Mouse (Mus musculus) hindbrain, embryonic 13.5 days (tissue): Measurements from ENCODE around the gene Ephb1. TPM values are rescaled to one million over a fixed set of nuclear protein-coding genes. Genes with fewer than 3 reads are reported as not detected.
A peak's percentile ranks its signal among the peaks of the same experiment; 100 is the strongest.

Experiments used
- ATAC-seq: fragments of 200-750 bp; cut with Nextera tagmentation; 2 replicates; pipeline ENCODE4 v1.8.0; 2017; ENCODE audit warnings: moderate TSS enrichment; ENCODE audit not compliant: low FRiP score
- H3K27ac ChIP-seq: fragments of 300-500 bp; sonication (generic); 2 replicates; pipeline ENCODE4 v1.5.1; 2015; ENCODE audit warnings: inconsistent platforms, mild to moderate bottlenecking, moderate library complexity
- H3K27me3 ChIP-seq: fragments of 300-500 bp; sonication (generic); 2 replicates; pipeline ENCODE4 v1.6.1; 2015; ENCODE audit warnings: mild to moderate bottlenecking, inconsistent platforms
- H3K36me3 ChIP-seq: fragments of 300-500 bp; sonication (generic); 2 replicates; pipeline ENCODE4 v1.6.1; 2015; ENCODE audit warnings: mild to moderate bottlenecking, inconsistent platforms
- H3K4me1 ChIP-seq: fragments of 300-500 bp; sonication (generic); replicated peaks from 2 replicates; pipeline ENCODE4 v1.6.1; 2015; ENCODE audit warnings: inconsistent platforms
- H3K4me2 ChIP-seq: fragments of 300-500 bp; sonication (generic); 2 replicates; pipeline ENCODE4 v1.6.1; 2015; ENCODE audit warnings: inconsistent platforms, mild to moderate bottlenecking, moderate library complexity
- H3K4me3 ChIP-seq: fragments of 300-500 bp; sonication (generic); 2 replicates; pipeline ENCODE4 v1.5.1; 2015; ENCODE audit warnings: mild to moderate bottlenecking, inconsistent platforms
- H3K9ac ChIP-seq: fragments of 300-500 bp; sonication (generic); 2 replicates; pipeline ENCODE4 v1.6.1; 2015; ENCODE audit warnings: mild to moderate bottlenecking, inconsistent platforms
- H3K9me3 ChIP-seq: fragments of 300-500 bp; sonication (generic); 2 replicates; pipeline ENCODE4 v1.6.1; 2016; ENCODE audit warnings: inconsistent platforms
- WGBS: fragments of 180-500 bp; shearing (Covaris S2); methylation state at CpG from one replicate; pipeline ENCODE4 v1.1.7; 2015; 5-methylcytosine and 5-hydroxymethylcytosine counted together
- polyA plus RNA-seq: library from polyadenylated mRNA; unstranded; fragments of >200 nt; fragmentation: Nextera tagmentation; extraction: Ambion mirVana; gene quantifications from 2 replicates; pipeline ENCODE4 v1.2.1, GENCODE M21; 2015

Gene Ephb1
- polyA plus RNA-seq, 1 experiment from 2014 or later, result 45.4 TPM

DNA sequence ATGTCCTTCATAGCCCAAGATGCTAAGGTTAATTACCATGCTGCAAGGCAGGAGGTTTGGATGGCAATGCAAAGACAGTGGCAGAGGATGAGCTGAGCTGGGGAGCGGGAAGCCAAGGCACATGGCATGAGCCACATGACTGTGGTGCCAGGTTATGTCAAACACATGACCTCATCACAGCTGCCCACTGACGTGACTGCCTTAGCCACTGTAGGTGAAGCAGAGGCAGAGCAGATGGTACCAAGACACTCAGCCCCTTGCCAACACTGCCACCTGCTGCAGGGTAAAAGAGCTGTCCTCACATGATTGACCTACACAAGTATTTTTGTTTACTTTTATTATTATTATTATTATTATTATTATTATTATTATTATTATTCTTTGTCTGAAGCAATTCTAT is 348.0 kb downstream of the Ephb1 start:
- Histone ChIP-seq H3K36me3 (0 out of 2 replicates have a peak, but pooled peaks cover 3% of the 10 kb centered on the region), H3K4me2 (no peak overlapping the region), H3K27ac (no peak overlapping the region), H3K9me3 (no peaks in the 10 kb centered on the region), H3K9ac (no peak overlapping the region), H3K27me3 (no peaks in the 10 kb centered on the region), H3K4me3 (no peak overlapping the region), H3K4me1 (peaks cover 24% of the 10 kb centered on the region)
- no peak for ATAC-seq
- 63% methylated on average over 2 of the region's 2 CpGs for WGBS

DNA sequence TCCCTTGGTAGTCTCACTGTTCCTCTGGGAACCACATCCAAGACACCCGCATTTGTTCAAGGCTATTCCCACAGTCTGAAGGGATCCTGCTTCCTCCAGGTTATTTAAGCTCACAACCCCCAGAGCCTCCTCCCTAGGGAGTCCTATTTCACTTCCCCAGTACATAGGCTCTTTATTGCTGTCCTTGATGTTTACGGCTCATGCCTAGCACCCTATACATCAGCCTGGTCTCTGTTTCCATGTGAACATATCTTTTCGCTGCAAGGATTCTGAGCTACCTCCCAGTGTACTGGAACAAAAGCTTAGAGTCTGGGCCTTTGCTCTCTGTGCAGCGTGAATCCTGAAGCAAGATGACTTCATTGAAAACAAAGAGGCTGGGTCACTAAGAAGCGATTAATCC is 351.6 kb downstream of the Ephb1 start:
- Histone ChIP-seq H3K27ac (no peak overlapping the region), H3K4me2 (no peak overlapping the region), H3K27me3 (no peaks in the 10 kb centered on the region), H3K9me3 (no peaks in the 10 kb centered on the region), H3K9ac (no peak overlapping the region), H3K36me3 (peaks cover 9% of the 10 kb centered on the region), H3K4me1 (peaks cover 22% of the 10 kb centered on the region), H3K4me3 (no peak overlapping the region)
- WGBS, result 47% methylated on average over 5 of the region's 5 CpGs
- ATAC-seq, result no peak

DNA sequence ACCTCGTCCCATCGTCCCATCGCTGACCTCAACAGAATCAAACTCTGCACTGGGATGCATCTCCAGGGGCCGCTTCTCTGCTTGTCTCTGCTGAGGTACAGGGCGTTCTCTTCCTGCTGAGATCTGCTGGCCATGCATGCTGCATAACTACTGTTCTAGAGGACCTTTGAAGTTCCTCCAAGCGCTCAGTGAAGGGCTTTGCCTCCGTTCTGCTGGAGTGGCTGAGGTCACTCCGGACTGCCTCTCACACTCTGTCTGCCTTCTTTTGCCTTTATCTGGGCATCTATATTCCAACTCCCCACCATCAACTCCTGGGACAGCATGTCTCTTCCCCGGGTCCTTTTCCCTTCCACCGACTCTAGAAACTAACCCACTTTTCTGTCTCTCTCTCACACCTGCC is 352.3 kb downstream of the Ephb1 start:
- Histone ChIP-seq H3K9me3 (no peaks in the 10 kb centered on the region), H3K4me2 (no peak overlapping the region), H3K27me3 (no peaks in the 10 kb centered on the region), H3K9ac (no peak overlapping the region), H3K27ac (no peak overlapping the region), H3K36me3 (peaks cover 9% of the 10 kb centered on the region), H3K4me3 (no peak overlapping the region), H3K4me1 (peaks cover 22% of the 10 kb centered on the region)
- 91% methylated on average over 10 of the region's 10 CpGs for WGBS
- ATAC-seq, result no peak

DNA sequence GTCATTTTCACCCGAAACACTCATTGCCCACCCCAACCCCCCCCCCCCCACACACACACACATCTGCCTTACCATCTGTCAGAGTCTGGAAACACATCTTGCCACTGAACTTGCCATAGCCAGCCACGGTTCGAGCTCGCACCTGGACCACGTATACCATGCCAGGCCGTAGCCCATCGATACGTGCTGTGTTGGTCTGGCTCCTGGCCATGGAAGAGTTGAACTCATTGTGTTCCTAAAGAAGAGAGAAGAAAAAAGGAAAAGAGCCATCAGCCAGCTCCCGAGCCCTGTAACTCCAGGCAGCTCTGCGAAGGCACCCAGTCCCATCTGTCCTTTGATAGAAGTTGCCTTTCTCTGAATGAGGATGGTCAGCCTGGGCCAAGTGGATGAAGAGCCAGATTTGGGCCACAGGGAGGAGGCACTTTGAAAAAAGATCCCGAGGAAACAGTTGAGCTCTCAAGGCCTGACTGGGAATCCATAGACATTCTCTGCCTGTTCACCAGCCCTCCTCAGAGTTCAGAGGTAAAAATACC is 352.8 kb downstream of the Ephb1 start:
- Histone ChIP-seq H3K4me1 (peaks cover 26% of the 10 kb centered on the region), H3K9ac (no peak overlapping the region), H3K9me3 (no peaks in the 10 kb centered on the region), H3K27ac (no peak overlapping the region), H3K36me3 (peaks cover 9% of the 10 kb centered on the region), H3K4me3 (no peak overlapping the region), H3K27me3 (no peaks in the 10 kb centered on the region), H3K4me2 (no peak overlapping the region)
- no peak for ATAC-seq
- WGBS, result 87% methylated on average over 11 of the region's 11 CpGs

DNA sequence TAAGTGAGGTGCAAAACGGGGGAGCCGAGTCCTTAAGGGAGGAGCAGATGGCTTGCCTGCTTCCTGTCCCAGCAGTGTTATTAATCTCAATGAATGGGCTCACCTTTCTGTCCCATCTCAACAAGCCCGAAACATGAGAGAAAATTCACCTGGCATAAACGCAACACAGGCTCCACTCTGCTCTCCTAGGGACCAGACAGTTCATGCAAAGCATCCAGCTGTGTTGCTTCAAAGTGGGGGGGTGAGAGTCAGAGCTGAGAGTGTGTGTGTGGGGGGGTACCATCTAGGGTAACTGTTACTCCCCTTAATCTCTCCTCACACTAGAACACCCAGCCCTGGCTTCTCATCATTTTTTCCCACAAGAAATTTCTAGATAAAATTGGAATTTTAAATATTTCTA is 354.8 kb downstream of the Ephb1 start:
- peaks cover 27% of the 10 kb centered on the region for H3K4me1 ChIP-seq
- ATAC-seq, result no peak
- peaks cover 12% of the 10 kb centered on the region for H3K36me3 ChIP-seq
- H3K9ac ChIP-seq, result no peak overlapping the region
- WGBS, result 83% methylated on average over 4 of the region's 4 CpGs
- no peak overlapping the region for H3K4me3 ChIP-seq
- H3K4me2 ChIP-seq, result no peak overlapping the region
- no peaks in the 10 kb centered on the region for H3K9me3 ChIP-seq
- no peaks in the 10 kb centered on the region for H3K27me3 ChIP-seq
- no peak overlapping the region for H3K27ac ChIP-seq

DNA sequence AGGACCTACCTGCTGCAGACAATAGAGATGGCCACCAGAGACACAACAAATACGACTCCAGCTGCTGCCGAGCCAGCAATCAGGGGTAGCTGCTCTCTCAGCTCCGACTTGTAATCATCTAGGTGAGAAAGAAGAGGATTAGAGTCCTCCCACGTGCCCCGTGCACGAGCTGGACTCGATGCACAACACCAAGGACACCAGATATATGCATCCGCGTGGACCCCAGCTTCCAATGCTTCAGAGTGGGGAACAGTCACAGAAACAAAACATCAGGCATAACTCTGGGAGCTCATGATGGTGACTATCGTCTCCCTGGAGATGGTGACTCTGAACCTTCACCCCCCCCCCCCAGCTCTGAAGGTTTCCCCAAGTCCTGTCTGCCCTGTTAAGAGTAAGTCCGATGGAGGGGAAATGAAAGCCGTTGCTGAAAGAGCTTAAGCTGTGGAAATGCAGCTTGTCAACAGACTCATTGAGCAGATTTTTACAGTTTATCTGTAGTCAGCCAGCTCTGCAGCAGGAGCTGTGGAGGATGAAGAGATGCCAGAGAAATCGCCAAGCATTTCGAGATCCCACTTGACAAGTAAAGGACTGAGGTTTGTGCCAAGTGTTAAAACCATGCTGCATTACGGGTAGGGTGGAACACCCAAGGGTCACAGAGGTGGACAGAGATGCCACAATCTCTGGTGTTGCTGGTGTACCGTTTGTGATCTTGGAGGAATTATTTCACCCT is 357.6 kb downstream of the Ephb1 start:
- Histone ChIP-seq H3K4me3 (no peak overlapping the region), H3K27ac (peak overlapping the region; percentile 18; the same call in 1 of the 2 replicates), H3K4me2 (no peak overlapping the region), H3K4me1 (peaks cover 18% of the 10 kb centered on the region), H3K36me3 (peaks cover 14% of the 10 kb centered on the region), H3K27me3 (no peaks in the 10 kb centered on the region), H3K9me3 (no peaks in the 10 kb centered on the region), H3K9ac (0 out of 2 replicates have a peak overlapping the region, but pooled peaks have one; percentile 29)
- 84% methylated on average over 16 of the region's 16 CpGs for WGBS
- no peak for ATAC-seq

DNA sequence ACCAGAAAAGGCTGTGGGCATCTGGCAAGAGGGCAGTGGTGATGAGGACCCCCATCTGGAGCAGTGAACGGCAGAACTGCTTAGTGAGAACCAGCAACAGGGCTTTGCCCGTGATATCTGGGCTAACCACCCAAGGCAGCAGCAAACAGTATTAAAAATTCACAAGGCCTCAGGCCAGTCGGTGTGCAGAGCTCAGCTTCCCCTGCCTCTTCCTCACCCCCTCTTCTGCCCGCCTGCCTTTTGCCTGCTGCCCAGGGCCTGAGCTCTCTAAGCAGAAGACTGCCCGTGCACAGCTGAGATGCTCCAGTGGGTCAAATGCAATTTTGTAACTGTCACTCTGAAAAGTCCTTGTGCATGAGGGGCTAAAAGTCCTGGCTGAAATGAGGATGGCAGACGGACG is 358.3 kb downstream of the Ephb1 start:
- no peaks in the 10 kb centered on the region for H3K27me3 ChIP-seq
- peaks cover 18% of the 10 kb centered on the region for H3K4me1 ChIP-seq
- H3K27ac ChIP-seq, result 0 out of 2 replicates have a peak overlapping the region, but pooled peaks have one; percentile 18
- no peak for ATAC-seq
- H3K9ac ChIP-seq, result peak overlapping the region; percentile 29; the same call in 1 of the 2 replicates
- 74% methylated on average over 7 of the region's 7 CpGs for WGBS
- no peaks in the 10 kb centered on the region for H3K9me3 ChIP-seq
- H3K4me2 ChIP-seq, result no peak overlapping the region
- H3K4me3 ChIP-seq, result no peak overlapping the region
- peaks cover 21% of the 10 kb centered on the region for H3K36me3 ChIP-seq

DNA sequence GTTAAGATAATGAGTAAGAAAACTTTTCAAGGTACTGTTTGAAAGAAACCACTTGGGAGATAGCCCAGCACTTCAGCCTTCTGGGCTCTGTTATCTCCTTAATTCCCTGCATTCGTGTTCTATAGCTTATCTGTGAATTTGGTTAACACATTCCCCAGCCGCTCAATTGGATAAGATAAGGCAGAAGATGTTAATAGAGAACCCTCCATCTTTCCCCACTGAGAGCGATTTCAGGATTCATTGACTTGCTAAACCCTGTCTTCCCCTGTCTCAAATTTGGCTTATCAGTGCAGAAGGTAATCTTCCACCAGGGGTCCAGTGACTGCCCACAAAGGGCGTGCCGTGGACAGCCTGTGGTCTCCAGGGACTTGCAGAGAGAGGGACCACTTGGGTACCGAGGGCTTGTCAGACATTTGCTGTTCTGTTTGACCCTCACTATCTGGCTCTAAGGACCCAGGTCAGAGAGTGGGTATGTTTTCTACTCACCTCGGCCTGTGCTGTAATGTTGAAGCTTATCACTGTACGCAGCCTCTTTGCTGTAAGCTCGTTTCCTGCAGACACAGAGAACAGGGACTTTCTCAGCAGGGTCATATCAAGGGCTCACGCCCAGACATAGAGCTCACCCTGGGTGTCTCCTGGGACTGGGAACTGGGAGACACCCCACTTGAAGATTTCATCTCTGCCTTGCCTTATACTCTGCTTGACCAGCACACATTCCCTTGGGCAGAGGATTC is 358.9 kb downstream of the Ephb1 start:
- H3K36me3 ChIP-seq, result peaks cover 17% of the 10 kb centered on the region; the same call in 1 of the 2 replicates
- H3K4me2 ChIP-seq, result no peak overlapping the region
- peaks cover 18% of the 10 kb centered on the region for H3K4me1 ChIP-seq
- H3K27ac ChIP-seq, result no peak overlapping the region
- H3K9ac ChIP-seq, result peak overlapping the region; percentile 29; the same call in 1 of the 2 replicates
- no peaks in the 10 kb centered on the region for H3K9me3 ChIP-seq
- no peak for ATAC-seq
- H3K4me3 ChIP-seq, result no peak overlapping the region
- WGBS, result 76% methylated on average over 10 of the region's 10 CpGs
- H3K27me3 ChIP-seq, result no peaks in the 10 kb centered on the region

DNA sequence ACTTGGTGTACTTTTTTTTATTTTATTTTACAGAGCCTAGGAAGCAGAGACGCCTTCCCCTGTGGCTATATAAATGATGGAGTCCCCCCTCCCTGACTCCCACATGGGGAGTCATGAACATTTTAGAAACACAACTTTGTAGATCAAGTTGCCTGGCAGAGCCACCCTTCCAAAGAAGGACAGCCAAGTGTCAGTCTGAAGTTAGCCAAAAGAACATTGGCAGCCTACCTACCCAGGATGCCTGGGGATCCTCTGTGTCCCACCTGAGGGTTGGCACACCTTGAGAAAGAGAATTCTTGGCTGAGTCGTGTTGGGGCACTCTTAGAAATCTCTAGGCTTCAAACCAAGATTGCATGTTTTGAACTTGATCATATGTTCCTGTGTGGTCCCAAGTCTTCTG is 360.4 kb downstream of the Ephb1 start:
- no peak overlapping the region for H3K4me2 ChIP-seq
- no peaks in the 10 kb centered on the region for H3K9me3 ChIP-seq
- H3K27me3 ChIP-seq, result no peaks in the 10 kb centered on the region
- WGBS, result 95% methylated on average over 2 of the region's 2 CpGs
- no peak overlapping the region for H3K4me3 ChIP-seq
- peaks cover 12% of the 10 kb centered on the region for H3K4me1 ChIP-seq
- no peak overlapping the region for H3K9ac ChIP-seq
- peaks cover 16% of the 10 kb centered on the region; the same call in 1 of the 2 replicates for H3K36me3 ChIP-seq
- no peak overlapping the region for H3K27ac ChIP-seq
- no peak for ATAC-seq

DNA sequence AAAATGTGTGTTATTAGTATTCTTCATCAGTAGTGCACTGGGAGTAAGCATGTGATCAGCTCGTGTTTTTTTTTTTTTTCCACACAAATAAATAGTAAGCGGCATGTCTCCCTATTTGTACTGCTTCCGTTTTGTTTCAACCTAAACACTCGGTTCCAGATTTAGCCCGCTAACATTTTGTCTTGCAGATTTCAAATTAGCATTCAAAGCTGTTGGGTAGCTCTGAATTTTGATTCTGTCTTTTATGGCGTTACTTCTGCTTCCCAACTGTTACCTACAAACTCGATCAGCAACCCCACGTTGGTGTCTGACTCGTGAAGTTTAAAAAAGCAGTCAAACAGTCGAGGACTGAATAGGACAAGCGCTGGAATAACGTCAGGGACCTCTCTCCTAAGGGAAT is 363.7 kb downstream of the Ephb1 start:
- Histone ChIP-seq H3K27ac (no peak overlapping the region), H3K4me3 (no peak overlapping the region), H3K9ac (no peak overlapping the region), H3K9me3 (no peaks in the 10 kb centered on the region), H3K27me3 (no peaks in the 10 kb centered on the region), H3K4me2 (no peak overlapping the region), H3K4me1 (peaks cover 23% of the 10 kb centered on the region), H3K36me3 (peaks cover 12% of the 10 kb centered on the region; the same call in 1 of the 2 replicates)
- WGBS, result 84% methylated on average over 12 of the region's 12 CpGs
- ATAC-seq, result no peak

DNA sequence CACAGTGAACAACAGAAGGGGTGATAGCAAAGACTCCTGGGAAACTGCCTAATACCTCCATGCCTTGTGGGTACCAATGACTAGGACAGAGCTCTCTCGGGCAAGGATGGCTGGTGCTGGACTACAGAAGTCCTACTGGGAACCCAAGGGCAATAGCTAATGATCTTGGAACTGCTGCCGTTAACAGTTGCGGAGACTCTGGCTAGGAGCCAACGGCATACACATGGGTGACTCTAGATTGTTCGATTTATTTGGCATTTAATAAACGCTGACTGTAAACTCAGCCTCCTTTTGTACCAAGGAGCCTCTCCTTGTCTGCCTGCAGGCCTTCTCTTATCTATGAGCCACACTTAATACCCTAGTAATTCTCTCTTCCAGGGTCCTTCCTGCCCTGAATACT is 364.5 kb downstream of the Ephb1 start:
- no peak overlapping the region for H3K9ac ChIP-seq
- no peak for ATAC-seq
- H3K27me3 ChIP-seq, result no peaks in the 10 kb centered on the region
- H3K4me1 ChIP-seq, result peaks cover 23% of the 10 kb centered on the region
- WGBS, result 66% methylated on average over 6 of the region's 6 CpGs
- peaks cover 12% of the 10 kb centered on the region; the same call in 1 of the 2 replicates for H3K36me3 ChIP-seq
- no peak overlapping the region for H3K4me3 ChIP-seq
- H3K4me2 ChIP-seq, result no peak overlapping the region
- no peak overlapping the region for H3K27ac ChIP-seq
- H3K9me3 ChIP-seq, result no peaks in the 10 kb centered on the region

DNA sequence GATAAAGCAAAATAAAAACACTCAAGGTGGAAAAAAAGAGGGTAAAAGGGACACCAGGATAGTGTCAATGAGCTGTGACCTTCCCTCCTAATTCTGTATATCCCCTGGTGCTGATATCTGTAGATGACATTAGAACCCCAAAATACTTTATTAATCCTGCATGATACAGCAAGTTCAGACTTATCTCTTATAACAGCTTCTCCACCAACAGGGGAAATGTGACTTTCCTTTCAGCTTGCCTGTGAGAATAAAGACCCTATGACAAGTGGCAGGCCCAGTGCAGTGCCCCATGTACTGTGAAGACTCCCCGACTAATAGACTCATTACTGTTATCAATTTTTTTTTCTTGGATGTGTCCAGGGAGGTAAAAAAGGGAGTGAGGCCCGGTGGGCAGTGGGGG is 367.6 kb downstream of the Ephb1 start:
- no peak overlapping the region for H3K4me2 ChIP-seq
- H3K36me3 ChIP-seq, result peaks cover 12% of the 10 kb centered on the region; the same call in 1 of the 2 replicates
- no peak overlapping the region for H3K9ac ChIP-seq
- no peaks in the 10 kb centered on the region for H3K27me3 ChIP-seq
- peaks cover 23% of the 10 kb centered on the region for H3K4me1 ChIP-seq
- 71% methylated on average over 2 of the region's 2 CpGs for WGBS
- no peak for ATAC-seq
- H3K27ac ChIP-seq, result no peak overlapping the region
- H3K4me3 ChIP-seq, result no peak overlapping the region
- no peaks in the 10 kb centered on the region for H3K9me3 ChIP-seq
